Mouse (Mus musculus) hindbrain, embryonic 11.5 days (tissue): Measurements from ENCODE around the gene Rsph3a. TPM values are rescaled to one million over a fixed set of nuclear protein-coding genes. Genes with fewer than 3 reads are reported as not detected.
"Not testable (repeated sequence)": the region's sequence is repeated elsewhere in the genome, so short reads cannot be mapped to it uniquely, and the experiment has no call there.

Source experiments
- ATAC-seq: fragments of 200-750 bp; cut with Nextera tagmentation; 2 replicates; pipeline ENCODE4 v1.8.0; 2017; ENCODE audit warnings: mild to moderate bottlenecking, moderate TSS enrichment, moderate library complexity; ENCODE audit not compliant: low FRiP score
- DNase-seq: peaks from one replicate; pipeline ENCODE4 v3.0.0-alpha.2; 2015; ENCODE audit warnings: low spot score
- H3K27ac ChIP-seq: fragments of 300-500 bp; sonication (generic); 2 replicates; pipeline ENCODE4 v1.5.1; 2014; ENCODE audit warnings: mild to moderate bottlenecking, low read depth, low read length
- H3K27me3 ChIP-seq: fragments of 300-500 bp; sonication (generic); 2 replicates; pipeline ENCODE4 v1.6.1; 2014; ENCODE audit warnings: mild to moderate bottlenecking, low read length, moderate library complexity, mixed read lengths; ENCODE audit not compliant: control insufficient read depth, insufficient read depth
- H3K36me3 ChIP-seq: fragments of 300-500 bp; sonication (generic); 2 replicates; pipeline ENCODE4 v1.6.1; 2014; ENCODE audit warnings: mild to moderate bottlenecking, low read length, moderate library complexity, mixed read lengths; ENCODE audit not compliant: control insufficient read depth, insufficient read depth
- H3K4me1 ChIP-seq: fragments of 300-500 bp; sonication (generic); replicated peaks from 2 replicates; pipeline ENCODE4 v1.6.1; 2014; ENCODE audit warnings: low read length, mixed read lengths; ENCODE audit not compliant: control insufficient read depth, insufficient read depth
- H3K4me2 ChIP-seq: fragments of 300-500 bp; sonication (generic); replicated peaks from 2 replicates; pipeline ENCODE4 v1.6.1; 2014; ENCODE audit warnings: mild to moderate bottlenecking, low read depth, low read length
- H3K4me3 ChIP-seq: fragments of 300-500 bp; sonication (generic); 2 replicates; pipeline ENCODE4 v1.5.1; 2014; ENCODE audit warnings: low read depth, low read length
- H3K9ac ChIP-seq: fragments of 300-500 bp; sonication (generic); 2 replicates; pipeline ENCODE4 v1.6.1; 2014; ENCODE audit warnings: low read depth, low read length
- H3K9me3 ChIP-seq: fragments of 300-500 bp; sonication (generic); 2 replicates; pipeline ENCODE4 v1.6.1; 2016; ENCODE audit warnings: low read length; ENCODE audit not compliant: control insufficient read depth
- WGBS: fragments of 180-500 bp; shearing (Covaris S2); extraction: QIAGEN DNeasy Blood & Tissue Kit; methylation state at CpG from one replicate; pipeline ENCODE4 v1.1.7; 2014; 5-methylcytosine and 5-hydroxymethylcytosine counted together
- polyA plus RNA-seq: library from polyadenylated mRNA; unstranded; fragments of >200 nt; fragmentation: Nextera tagmentation; extraction: Ambion mirVana; gene quantifications from 2 replicates; pipeline ENCODE4 v1.2.1, GENCODE M21; 2014

The Rsph3a gene
- 63.4 and 67.6 TPM in 2 replicates for polyA plus RNA-seq

DNA sequence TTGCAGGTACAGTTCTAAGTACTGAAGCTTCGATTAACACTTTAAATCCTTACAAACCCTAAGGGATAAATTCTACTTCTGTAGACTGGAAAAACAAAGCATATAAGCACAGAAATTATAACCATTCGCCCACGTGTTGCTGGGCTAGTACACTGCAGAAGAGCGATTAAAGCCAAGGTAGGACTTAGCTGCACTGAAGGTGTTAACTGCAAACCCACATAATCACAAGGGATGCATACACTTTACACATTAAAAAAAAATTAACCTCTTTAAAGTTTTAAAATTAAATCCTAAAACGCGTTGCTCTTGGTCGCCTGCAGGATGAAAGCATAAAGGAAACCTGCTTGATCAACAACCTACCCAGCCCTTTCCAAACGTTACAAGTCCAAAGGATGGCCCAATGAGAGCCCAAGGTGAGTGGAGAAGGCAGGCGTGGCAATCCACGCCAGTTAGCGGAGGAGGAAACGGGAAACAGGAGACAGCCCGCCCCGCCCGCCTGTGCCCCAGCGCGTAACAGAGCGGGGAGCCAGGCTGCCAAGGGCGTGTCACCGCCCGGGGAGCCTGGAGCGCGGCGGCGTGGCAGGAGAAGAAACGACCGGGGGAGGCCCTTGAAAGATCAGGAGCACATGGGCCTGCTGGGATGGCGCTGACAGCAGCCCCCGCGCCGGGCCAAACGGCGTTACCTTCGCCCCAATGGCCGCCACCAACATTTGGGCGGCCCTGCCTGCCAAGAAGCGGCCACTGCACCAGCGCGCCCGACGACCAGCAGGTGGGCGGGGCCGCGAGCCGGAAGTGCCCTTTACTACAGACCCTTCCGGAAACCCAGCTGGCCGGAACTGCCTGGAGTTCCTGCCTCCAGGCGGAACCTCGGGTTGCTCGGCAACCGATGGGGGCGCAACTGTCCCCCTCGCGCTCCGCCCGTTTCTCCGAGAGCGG, at the start of gene Rsph3a:
Gene Rsph3a, plus strand, starts transcription at position 498 of the 936 bp plus-strand sequence.
- Histone ChIP-seq H3K27ac (peak within 1 kb of the TSS; percentile 78), H3K9ac (peak within 1 kb of the TSS; percentile 63), H3K4me3 (peak within 1 kb of the TSS; percentile 49), H3K4me2 (peak within 1 kb of the TSS; percentile 44)
- not testable (repeated sequence) for H3K36me3 ChIP-seq, H3K4me1 ChIP-seq, H3K9me3 ChIP-seq, H3K27me3 ChIP-seq
- ATAC-seq (peak; percentile 99), DNase-seq (peak; percentile 91)
- 5% methylated on average over 43 of the region's 58 CpGs for WGBS

DNA sequence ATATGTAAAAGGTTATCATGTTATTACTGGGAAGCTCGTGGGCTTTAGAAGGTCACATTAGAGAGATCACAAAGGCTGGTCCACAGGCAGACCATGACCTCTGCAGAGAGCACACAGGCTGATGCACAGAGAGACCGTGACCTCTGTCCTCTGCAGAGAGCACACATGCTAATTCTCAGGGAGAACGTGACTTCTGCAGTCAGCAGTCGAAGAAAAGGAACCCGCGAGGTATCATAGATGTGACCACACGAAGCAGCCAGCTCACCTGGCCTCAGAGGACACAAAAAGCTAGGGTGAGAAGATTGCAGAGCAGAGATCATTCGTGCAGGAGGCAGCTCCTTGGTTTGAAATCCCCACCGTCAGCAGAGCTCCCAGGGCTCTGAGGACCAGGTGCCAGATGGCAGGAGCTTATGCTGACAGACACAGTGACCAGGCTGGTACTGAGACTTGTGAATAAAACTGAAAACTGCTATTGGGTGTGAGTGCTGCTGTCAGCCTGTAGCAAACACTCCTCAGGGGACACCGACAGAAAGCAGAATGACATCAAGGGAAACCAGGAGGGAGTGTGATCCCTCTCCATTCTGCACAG, 49.3 kb upstream of the Rsph3a start:
- no peaks in the 10 kb centered on the region for H3K36me3 ChIP-seq
- H3K9ac ChIP-seq, result no peak overlapping the region
- no peak overlapping the region for H3K4me3 ChIP-seq
- no peak for DNase-seq
- H3K4me1 ChIP-seq, result no peaks in the 10 kb centered on the region
- no peak for ATAC-seq
- H3K9me3 ChIP-seq, result no peaks in the 10 kb centered on the region
- no peaks in the 10 kb centered on the region for H3K27me3 ChIP-seq
- H3K4me2 ChIP-seq, result no peak overlapping the region
- 57% methylated on average over 10 of the region's 10 CpGs for WGBS
- no peak overlapping the region for H3K27ac ChIP-seq

DNA sequence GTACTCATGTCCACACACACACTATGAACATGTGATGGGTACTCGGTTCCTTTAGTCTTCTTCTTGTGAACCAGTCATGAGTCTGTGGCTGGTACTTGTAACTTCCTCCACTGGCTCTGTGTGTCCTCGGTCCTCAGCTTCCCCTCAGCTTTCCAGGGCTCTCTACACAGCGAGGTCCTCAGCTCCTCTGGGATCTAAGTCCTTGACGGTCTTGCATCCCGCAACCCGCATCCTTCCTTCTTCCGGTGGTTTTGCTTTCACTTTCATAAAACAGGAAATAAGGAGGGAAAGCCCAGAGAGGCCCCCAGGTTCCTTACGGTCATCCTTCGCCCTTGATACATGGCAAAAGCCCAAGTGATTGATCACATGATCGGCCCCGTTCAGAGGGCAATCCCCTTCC, 48.3 kb upstream of the Rsph3a start:
- H3K36me3 ChIP-seq, result no peaks in the 10 kb centered on the region
- no peaks in the 10 kb centered on the region for H3K4me1 ChIP-seq
- H3K9me3 ChIP-seq, result no peaks in the 10 kb centered on the region
- DNase-seq (no peak), ATAC-seq (no peak)
- no peak overlapping the region for H3K9ac ChIP-seq
- no peaks in the 10 kb centered on the region for H3K27me3 ChIP-seq
- H3K27ac ChIP-seq, result no peak overlapping the region
- H3K4me2 ChIP-seq, result no peak overlapping the region
- H3K4me3 ChIP-seq, result no peak overlapping the region
- WGBS, result 88% methylated on average over 11 of the region's 11 CpGs

DNA sequence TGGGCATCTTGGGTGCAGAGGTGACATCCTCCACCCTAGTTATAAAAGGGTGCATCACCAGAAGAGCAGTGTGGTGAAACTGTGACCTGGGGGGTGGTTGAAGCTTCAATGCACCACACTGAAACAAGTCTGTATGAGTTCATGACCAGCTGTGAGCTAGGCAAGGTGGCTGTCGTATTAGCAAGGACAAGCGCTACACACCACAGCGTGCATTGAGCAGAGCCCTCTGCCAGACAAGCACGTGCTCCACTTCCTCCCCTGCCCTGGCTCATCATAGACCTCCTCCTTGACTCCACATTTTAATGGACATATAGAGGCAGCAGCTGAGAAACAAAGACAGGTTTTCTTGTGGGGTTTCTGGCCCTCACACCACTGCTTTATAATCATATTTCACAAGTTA, 47.7 kb upstream of the Rsph3a start:
- H3K4me1 ChIP-seq, result no peaks in the 10 kb centered on the region
- DNase-seq, result no peak
- ATAC-seq, result no peak
- H3K27me3 ChIP-seq, result no peaks in the 10 kb centered on the region
- WGBS, result 83% methylated on average over 4 of the region's 4 CpGs
- no peaks in the 10 kb centered on the region for H3K9me3 ChIP-seq
- no peak overlapping the region for H3K27ac ChIP-seq
- H3K4me2 ChIP-seq, result no peak overlapping the region
- no peak overlapping the region for H3K9ac ChIP-seq
- no peaks in the 10 kb centered on the region for H3K36me3 ChIP-seq
- no peak overlapping the region for H3K4me3 ChIP-seq

DNA sequence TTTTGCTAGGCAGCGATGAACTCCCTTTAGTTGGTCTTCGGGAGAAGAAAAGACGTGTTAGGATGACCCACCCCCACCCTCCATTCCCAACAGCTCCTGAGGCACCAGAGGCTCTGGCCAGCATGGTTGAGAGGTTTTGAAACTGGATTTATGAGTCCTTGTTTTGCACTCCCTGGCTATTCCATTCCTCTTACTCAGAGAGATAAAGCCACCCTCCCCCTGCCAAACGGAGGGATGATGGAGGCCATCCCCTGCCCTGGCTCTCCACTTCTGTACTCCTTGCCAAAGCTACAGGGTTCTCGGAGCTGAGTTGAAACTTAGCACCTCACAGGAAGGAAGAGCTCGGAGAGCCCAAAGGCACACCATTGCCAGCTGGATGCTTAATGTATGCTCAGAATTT, 46.2 kb upstream of the Rsph3a start:
- Histone ChIP-seq H3K27ac (no peak overlapping the region), H3K27me3 (no peaks in the 10 kb centered on the region), H3K36me3 (no peaks in the 10 kb centered on the region), H3K4me2 (no peak overlapping the region), H3K9me3 (no peaks in the 10 kb centered on the region), H3K4me3 (no peak overlapping the region), H3K4me1 (no peaks in the 10 kb centered on the region), H3K9ac (no peak overlapping the region)
- WGBS, result 88% methylated on average over 6 of the region's 6 CpGs
- ATAC-seq (no peak), DNase-seq (no peak)

DNA sequence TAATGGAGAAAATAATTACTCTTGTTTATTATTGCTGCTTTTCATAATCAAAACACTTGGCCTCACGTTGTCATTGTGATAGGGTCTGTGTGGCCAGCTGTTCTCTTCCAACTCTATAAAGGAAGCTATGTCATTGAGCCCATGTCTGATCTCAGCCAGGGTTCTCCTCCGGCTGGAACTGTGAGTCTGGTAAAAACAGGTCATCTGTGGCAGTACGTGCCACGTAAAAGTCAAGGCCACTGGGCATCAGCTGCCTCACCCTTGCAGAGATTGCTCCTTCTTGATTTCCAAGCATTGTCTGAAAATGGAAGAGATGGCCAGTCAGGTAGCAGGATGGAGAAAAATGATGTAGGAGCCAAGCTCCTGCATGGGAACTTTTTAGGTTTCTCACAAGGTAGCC, 45.5 kb upstream of the Rsph3a start:
- Histone ChIP-seq H3K9me3 (no peaks in the 10 kb centered on the region), H3K4me1 (no peaks in the 10 kb centered on the region), H3K27me3 (no peaks in the 10 kb centered on the region), H3K4me2 (no peak overlapping the region), H3K9ac (no peak overlapping the region), H3K36me3 (no peaks in the 10 kb centered on the region), H3K4me3 (no peak overlapping the region), H3K27ac (no peak overlapping the region)
- no peak for ATAC-seq
- DNase-seq, result no peak
- WGBS, result 86% methylated on average over 4 of the region's 4 CpGs

DNA sequence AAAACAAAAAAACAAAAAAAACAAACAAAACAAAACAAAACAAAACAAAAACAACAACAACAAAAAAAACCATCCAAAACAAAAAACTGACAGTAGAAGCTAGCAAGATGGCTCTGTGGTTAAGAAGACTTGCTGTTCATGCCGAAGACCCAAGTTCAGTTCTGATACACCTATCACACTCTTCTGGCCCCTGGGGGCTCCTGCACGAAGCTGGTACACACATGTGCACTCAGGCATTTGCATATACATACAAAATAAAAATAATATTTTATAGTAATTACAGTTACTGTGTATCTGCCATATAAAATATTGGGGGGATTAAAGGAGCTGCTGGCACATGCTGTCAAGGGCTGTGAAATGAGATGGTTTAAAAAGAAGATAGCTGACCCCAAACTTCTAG, 43.9 kb upstream of the Rsph3a start:
- DNase-seq (no peak), ATAC-seq (no peak)
- H3K27me3 ChIP-seq, result no peaks in the 10 kb centered on the region
- H3K4me2 ChIP-seq, result no peak overlapping the region
- no peak overlapping the region for H3K27ac ChIP-seq
- H3K9ac ChIP-seq, result no peak overlapping the region
- H3K36me3 ChIP-seq, result no peaks in the 10 kb centered on the region
- no peaks in the 10 kb centered on the region for H3K9me3 ChIP-seq
- 79% methylated on average over 2 of the region's 2 CpGs for whole genome bisulfite sequencing
- H3K4me3 ChIP-seq, result no peak overlapping the region
- no peaks in the 10 kb centered on the region for H3K4me1 ChIP-seq

DNA sequence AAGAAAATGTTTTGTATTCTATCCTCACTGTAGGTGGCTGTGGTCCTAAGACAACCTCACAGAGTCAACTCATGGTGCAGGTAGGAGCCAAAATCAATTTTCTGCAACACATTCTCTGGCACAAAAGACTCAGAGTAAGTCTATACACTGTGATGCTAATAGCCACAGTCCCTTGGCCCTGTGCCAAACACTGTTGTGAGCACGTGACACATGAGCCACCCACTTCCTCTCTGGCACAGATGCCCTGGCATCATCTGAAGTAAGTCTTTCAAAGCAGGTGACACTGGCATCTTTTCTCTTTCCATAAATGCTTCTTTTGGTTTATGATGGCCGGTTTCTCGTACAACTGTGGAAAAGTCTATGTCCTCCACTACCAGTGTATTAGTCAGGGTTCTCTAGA, 43.1 kb upstream of the Rsph3a start:
- DNase-seq (no peak), ATAC-seq (no peak)
- no peak overlapping the region for H3K4me3 ChIP-seq
- 82% methylated on average over 3 of the region's 3 CpGs for WGBS
- H3K36me3 ChIP-seq, result no peaks in the 10 kb centered on the region
- no peak overlapping the region for H3K27ac ChIP-seq
- no peak overlapping the region for H3K9ac ChIP-seq
- no peaks in the 10 kb centered on the region for H3K27me3 ChIP-seq
- H3K9me3 ChIP-seq, result no peaks in the 10 kb centered on the region
- H3K4me2 ChIP-seq, result no peak overlapping the region
- no peaks in the 10 kb centered on the region for H3K4me1 ChIP-seq

DNA sequence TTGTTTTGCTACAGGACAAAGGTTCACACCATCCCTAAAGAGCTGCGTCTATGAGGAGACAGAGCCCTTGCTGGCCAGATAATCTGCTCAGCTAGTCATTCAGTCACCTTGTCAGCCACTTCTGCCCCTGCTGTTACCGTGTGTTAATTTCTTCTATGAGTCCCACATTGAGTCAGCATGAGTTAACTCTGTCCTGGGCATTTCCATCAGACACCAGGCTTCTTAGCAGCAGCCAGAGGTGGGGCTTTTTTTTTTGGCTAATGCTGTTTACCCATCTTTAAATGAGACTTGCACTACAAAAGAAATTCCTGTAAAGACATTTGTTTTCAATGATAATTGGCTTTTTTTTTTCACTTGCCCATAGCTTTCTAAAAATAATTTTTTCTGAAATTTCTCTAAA, 40.4 kb upstream of the Rsph3a start:
- WGBS, result 54% methylated on average over 2 of the region's 2 CpGs
- DNase-seq (no peak), ATAC-seq (no peak)
- no peaks in the 10 kb centered on the region for H3K9me3 ChIP-seq
- no peaks in the 10 kb centered on the region for H3K36me3 ChIP-seq
- no peaks in the 10 kb centered on the region for H3K27me3 ChIP-seq
- no peaks in the 10 kb centered on the region for H3K4me1 ChIP-seq
- H3K9ac ChIP-seq, result no peak overlapping the region
- H3K27ac ChIP-seq, result no peak overlapping the region
- H3K4me2 ChIP-seq, result no peak overlapping the region
- no peak overlapping the region for H3K4me3 ChIP-seq
